Mouse (Mus musculus): ENCODE data around the gene Pla2g16.

DNA sequence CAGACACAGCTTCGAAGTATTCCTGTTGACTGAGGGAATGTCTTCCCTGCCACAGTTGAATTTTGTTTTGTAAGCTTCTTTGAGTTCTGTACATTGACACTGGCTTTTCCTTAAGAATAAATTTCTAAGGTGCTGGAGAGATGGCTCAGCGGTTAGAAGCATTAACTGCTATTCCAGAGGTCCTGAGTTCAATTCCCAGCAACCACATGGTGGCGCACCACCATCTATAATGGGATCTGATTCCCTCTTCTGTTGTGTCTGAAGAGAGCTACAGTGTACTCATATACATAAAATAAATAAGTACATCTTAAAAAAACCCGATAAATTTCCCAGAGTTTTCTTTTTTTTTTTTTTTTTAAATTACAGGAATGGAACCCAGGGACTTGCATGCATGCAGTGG is 49.2 kb upstream of the Pla2g16 start:
- TF ChIP-seq POLR2A (IDR thresholded peaks at IDR 0.05; ENCODE audit: low read depth, low read length) (no peak), CTCF (conservative IDR thresholded peaks at IDR 0.05; ENCODE audit: insufficient read depth, insufficient read length, low read depth, low read length) (no peak)

All from kidney, adult 2 months (tissue).